Mouse (Mus musculus): ENCODE data around the gene Msrb3. TPM values are rescaled to one million over a fixed set of nuclear protein-coding genes. Genes with fewer than 3 reads are reported as not detected.

Msrb3 gene
- polyA plus RNA-seq, 1 experiment from 2014 or later: 8.2 TPM

- DNase-seq (ENCODE audit: low spot score) (no peak), ATAC-seq (replicated peaks; ENCODE audit: low FRiP score) (no peak)
- no peak overlapping the region for H3K4me3 ChIP-seq (ENCODE audit: low read depth, low read length)
- no peak overlapping the region for H3K9ac ChIP-seq (ENCODE audit: low read length)
- no peak overlapping the region for H3K27ac ChIP-seq (ENCODE audit: low read depth, low read length)
- 0 out of 2 replicates have a peak, but pooled peaks cover 4% of the 10 kb centered on the region for H3K4me1 ChIP-seq (replicated peaks; ENCODE audit: control insufficient read depth, insufficient read depth, low read length)
- H3K4me2 ChIP-seq (ENCODE audit: low read depth, low read length, severe bottlenecking): no peak overlapping the region
- 87% methylated on average over 22 of the region's 22 CpGs for WGBS
- no peaks in the 10 kb centered on the region for H3K9me3 ChIP-seq (ENCODE audit: control insufficient read depth, low read length)
- no peaks in the 10 kb centered on the region for H3K36me3 ChIP-seq (ENCODE audit: control insufficient read depth, insufficient read depth, low read length)
- no peaks in the 10 kb centered on the region for H3K27me3 ChIP-seq (ENCODE audit: control insufficient read depth, insufficient read depth, low read length)
Observed at GRCm38 (mm10) chr10:120869241-120869775, 29.6 kb downstream of the Msrb3 start.

GRCm38 (mm10) chr10:120864446-120864845, 34.5 kb downstream of the Msrb3 start:
- no peak overlapping the region for H3K4me2 ChIP-seq (ENCODE audit: low read depth, low read length, severe bottlenecking)
- 22% methylated on average over 9 of the region's 9 CpGs for WGBS
- H3K27ac ChIP-seq (ENCODE audit: low read depth, low read length): no peak overlapping the region
- H3K9me3 ChIP-seq (ENCODE audit: control insufficient read depth, low read length): no peaks in the 10 kb centered on the region
- no peak overlapping the region for H3K4me3 ChIP-seq (ENCODE audit: low read depth, low read length)
- DNase-seq (ENCODE audit: low spot score) (peak; percentile 77), ATAC-seq (replicated peaks; ENCODE audit: low FRiP score) (peak; percentile 30; the same call in 1 of the 2 replicates)
- H3K27me3 ChIP-seq (ENCODE audit: control insufficient read depth, insufficient read depth, low read length): no peaks in the 10 kb centered on the region
- H3K4me1 ChIP-seq (replicated peaks; ENCODE audit: control insufficient read depth, insufficient read depth, low read length): no peaks in the 10 kb centered on the region
- no peak overlapping the region for H3K9ac ChIP-seq (ENCODE audit: low read length)
- no peaks in the 10 kb centered on the region for H3K36me3 ChIP-seq (ENCODE audit: control insufficient read depth, insufficient read depth, low read length)

DNA sequence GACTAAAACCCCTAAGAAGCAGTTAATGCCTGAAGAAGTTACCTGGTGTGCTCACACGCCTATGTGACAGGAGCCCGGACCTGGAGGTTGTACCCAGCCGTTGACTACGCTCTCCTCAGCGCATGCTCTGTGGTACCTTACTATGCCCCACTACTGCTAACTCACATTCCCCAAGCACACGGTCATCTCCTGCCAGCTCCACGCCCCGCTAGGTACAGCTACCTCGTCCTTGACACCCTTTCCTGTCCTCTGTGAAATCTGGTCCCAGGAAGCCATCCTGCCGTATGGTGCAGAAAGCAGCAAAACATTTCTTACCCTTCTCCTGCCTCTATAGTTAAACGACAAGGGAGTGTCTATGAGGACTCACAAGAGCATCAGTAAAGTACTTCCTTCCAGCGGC, 37.2 kb downstream of the Msrb3 start:
- no peaks in the 10 kb centered on the region for H3K36me3 ChIP-seq (ENCODE audit: control insufficient read depth, insufficient read depth, low read length)
- H3K9ac ChIP-seq (ENCODE audit: low read length): no peak overlapping the region
- 95% methylated on average over 12 of the region's 12 CpGs for WGBS
- H3K4me2 ChIP-seq (ENCODE audit: low read depth, low read length, severe bottlenecking): no peak overlapping the region
- no peaks in the 10 kb centered on the region for H3K4me1 ChIP-seq (replicated peaks; ENCODE audit: control insufficient read depth, insufficient read depth, low read length)
- no peak for ATAC-seq (replicated peaks; ENCODE audit: low FRiP score)
- no peak overlapping the region for H3K27ac ChIP-seq (ENCODE audit: low read depth, low read length)
- H3K4me3 ChIP-seq (ENCODE audit: low read depth, low read length): no peak overlapping the region
- DNase-seq (ENCODE audit: low spot score): no peak
- no peaks in the 10 kb centered on the region for H3K27me3 ChIP-seq (ENCODE audit: control insufficient read depth, insufficient read depth, low read length)
- no peaks in the 10 kb centered on the region for H3K9me3 ChIP-seq (ENCODE audit: control insufficient read depth, low read length)

GRCm38 (mm10) chr10:120861194-120861593, 37.7 kb downstream of the Msrb3 start:
- no peak for ATAC-seq (replicated peaks; ENCODE audit: low FRiP score)
- no peak overlapping the region for H3K4me2 ChIP-seq (ENCODE audit: low read depth, low read length, severe bottlenecking)
- no peaks in the 10 kb centered on the region for H3K9me3 ChIP-seq (ENCODE audit: control insufficient read depth, low read length)
- 81% methylated on average over 3 of the region's 3 CpGs for WGBS
- H3K27me3 ChIP-seq (ENCODE audit: control insufficient read depth, insufficient read depth, low read length): no peaks in the 10 kb centered on the region
- H3K9ac ChIP-seq (ENCODE audit: low read length): no peak overlapping the region
- H3K27ac ChIP-seq (ENCODE audit: low read depth, low read length): no peak overlapping the region
- H3K36me3 ChIP-seq (ENCODE audit: control insufficient read depth, insufficient read depth, low read length): no peaks in the 10 kb centered on the region
- H3K4me1 ChIP-seq (replicated peaks; ENCODE audit: control insufficient read depth, insufficient read depth, low read length): no peaks in the 10 kb centered on the region
- DNase-seq (ENCODE audit: low spot score): no peak
- H3K4me3 ChIP-seq (ENCODE audit: low read depth, low read length): no peak overlapping the region

DNA sequence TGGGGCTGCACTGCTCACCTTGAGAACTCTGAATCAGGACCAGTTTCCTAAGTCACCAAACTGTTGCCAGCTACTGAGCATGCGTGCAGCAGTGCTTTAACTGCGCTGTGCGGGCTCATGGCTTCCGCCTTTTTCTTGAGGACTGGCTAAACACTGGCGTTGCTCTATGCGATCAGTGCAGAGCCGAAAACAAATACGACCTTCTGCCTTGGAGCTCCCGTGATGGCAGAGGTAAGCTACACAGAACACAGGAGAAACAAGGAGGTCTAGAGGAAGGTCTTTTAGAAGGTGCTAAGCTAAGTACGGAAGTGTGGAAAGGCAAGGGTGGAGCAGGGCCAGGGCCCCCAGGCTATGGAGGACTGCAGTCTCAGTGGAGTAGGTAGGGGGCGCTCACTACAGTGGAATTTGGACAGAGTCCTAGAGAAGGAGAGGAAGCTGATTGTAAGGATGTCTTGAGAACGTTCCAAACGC, 41.3 kb downstream of the Msrb3 start:
- Histone ChIP-seq H3K4me2 (ENCODE audit: low read depth, low read length, severe bottlenecking) (peak overlapping the region; percentile 5; the same call in 1 of the 2 replicates), H3K27me3 (ENCODE audit: control insufficient read depth, insufficient read depth, low read length) (no peaks in the 10 kb centered on the region), H3K9me3 (ENCODE audit: control insufficient read depth, low read length) (no peaks in the 10 kb centered on the region), H3K9ac (ENCODE audit: low read length) (no peak overlapping the region), H3K4me1 (replicated peaks; ENCODE audit: control insufficient read depth, insufficient read depth, low read length) (peaks cover 15% of the 10 kb centered on the region), H3K36me3 (ENCODE audit: control insufficient read depth, insufficient read depth, low read length) (no peaks in the 10 kb centered on the region), H3K27ac (ENCODE audit: low read depth, low read length) (no peak overlapping the region), H3K4me3 (ENCODE audit: low read depth, low read length) (no peak overlapping the region)
- peak; percentile 82 for DNase-seq (ENCODE audit: low spot score)
- peak; percentile 69; the same call in 1 of the 2 replicates for ATAC-seq (replicated peaks; ENCODE audit: low FRiP score)
- 34% methylated on average over 13 of the region's 13 CpGs for WGBS

GRCm38 (mm10) chr10:120854329-120854728, 44.6 kb downstream of the Msrb3 start:
- ATAC-seq (replicated peaks; ENCODE audit: low FRiP score): peak; percentile 66
- H3K4me2 ChIP-seq (ENCODE audit: low read depth, low read length, severe bottlenecking): peak overlapping the region; percentile 19; the same call in 1 of the 2 replicates
- DNase-seq (ENCODE audit: low spot score): no peak

GRCm38 (mm10) chr10:120853816-120854215, 45.1 kb downstream of the Msrb3 start:
- no peaks in the 10 kb centered on the region for H3K27me3 ChIP-seq (ENCODE audit: control insufficient read depth, insufficient read depth, low read length)
- 20% methylated on average over 9 of the region's 9 CpGs for WGBS
- DNase-seq (ENCODE audit: low spot score) (no peak), ATAC-seq (replicated peaks; ENCODE audit: low FRiP score) (no peak; the same call in 1 of the 2 replicates)
- no peaks in the 10 kb centered on the region for H3K36me3 ChIP-seq (ENCODE audit: control insufficient read depth, insufficient read depth, low read length)
- H3K4me3 ChIP-seq (ENCODE audit: low read depth, low read length): no peak overlapping the region
- peak overlapping the region; percentile 88 for H3K27ac ChIP-seq (ENCODE audit: low read depth, low read length)
- peaks cover 30% of the 10 kb centered on the region for H3K4me1 ChIP-seq (replicated peaks; ENCODE audit: control insufficient read depth, insufficient read depth, low read length)
- no peaks in the 10 kb centered on the region for H3K9me3 ChIP-seq (ENCODE audit: control insufficient read depth, low read length)
- H3K4me2 ChIP-seq (ENCODE audit: low read depth, low read length, severe bottlenecking): no peak overlapping the region
- no peak overlapping the region for H3K9ac ChIP-seq (ENCODE audit: low read length)

More at GRCm38 (mm10) chr10:120854329-120854728, 44.6 kb downstream of the Msrb3 start:
- WGBS: 6% methylated on average over 10 of the region's 10 CpGs
- Histone ChIP-seq H3K4me3 (ENCODE audit: low read depth, low read length) (no peak overlapping the region), H3K36me3 (ENCODE audit: control insufficient read depth, insufficient read depth, low read length) (no peaks in the 10 kb centered on the region), H3K27me3 (ENCODE audit: control insufficient read depth, insufficient read depth, low read length) (no peaks in the 10 kb centered on the region), H3K9me3 (ENCODE audit: control insufficient read depth, low read length) (no peaks in the 10 kb centered on the region), H3K9ac (ENCODE audit: low read length) (peak overlapping the region; percentile 2; the same call in 1 of the 2 replicates), H3K4me1 (replicated peaks; ENCODE audit: control insufficient read depth, insufficient read depth, low read length) (peaks cover 30% of the 10 kb centered on the region), H3K27ac (ENCODE audit: low read depth, low read length) (peak overlapping the region; percentile 88)

DNA sequence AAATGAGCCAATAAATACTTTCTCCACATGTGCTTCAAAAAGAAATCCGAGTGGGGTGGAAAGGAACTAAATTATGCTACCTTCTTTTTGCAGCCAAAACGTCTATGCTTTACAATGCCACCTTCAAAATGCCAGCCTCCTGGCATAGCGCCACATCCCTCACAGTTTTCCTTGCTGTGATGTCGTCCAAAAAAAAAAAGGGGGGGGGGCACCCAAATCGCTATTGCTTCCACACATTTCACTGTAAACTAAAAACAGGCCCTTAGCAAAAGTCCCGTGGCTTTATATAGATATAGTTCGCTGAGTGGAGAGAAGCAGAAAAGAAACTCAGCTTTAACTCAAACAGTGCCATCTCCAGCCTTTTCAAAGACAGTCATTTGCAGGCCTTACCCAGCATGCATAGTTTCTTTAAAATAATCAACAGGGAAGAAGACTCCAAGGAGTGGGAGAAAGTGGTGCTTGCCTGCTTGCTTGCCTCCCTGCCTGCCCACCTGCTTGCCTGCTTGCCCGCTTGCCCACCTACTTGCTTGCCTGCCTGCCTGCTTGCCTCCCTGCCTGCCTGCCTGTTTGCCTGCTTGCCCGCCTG, 47.6 kb downstream of the Msrb3 start:
- Histone ChIP-seq H3K4me3 (ENCODE audit: low read depth, low read length) (no peak overlapping the region), H3K9ac (ENCODE audit: low read length) (no peak overlapping the region), H3K4me2 (ENCODE audit: low read depth, low read length, severe bottlenecking) (no peak overlapping the region), H3K9me3 (ENCODE audit: control insufficient read depth, low read length) (no peaks in the 10 kb centered on the region), H3K27me3 (ENCODE audit: control insufficient read depth, insufficient read depth, low read length) (no peaks in the 10 kb centered on the region), H3K27ac (ENCODE audit: low read depth, low read length) (peak overlapping the region; percentile 44), H3K4me1 (replicated peaks; ENCODE audit: control insufficient read depth, insufficient read depth, low read length) (peaks cover 30% of the 10 kb centered on the region), H3K36me3 (ENCODE audit: control insufficient read depth, insufficient read depth, low read length) (no peaks in the 10 kb centered on the region; the same call in 1 of the 2 replicates)
- DNase-seq (ENCODE audit: low spot score) (no peak), ATAC-seq (replicated peaks; ENCODE audit: low FRiP score) (no peak)
- WGBS: 64% methylated on average over 9 of the region's 9 CpGs
